Mouse (Mus musculus): Measurements from ENCODE around the gene Gkap1.

Gkap1 gene

DNA sequence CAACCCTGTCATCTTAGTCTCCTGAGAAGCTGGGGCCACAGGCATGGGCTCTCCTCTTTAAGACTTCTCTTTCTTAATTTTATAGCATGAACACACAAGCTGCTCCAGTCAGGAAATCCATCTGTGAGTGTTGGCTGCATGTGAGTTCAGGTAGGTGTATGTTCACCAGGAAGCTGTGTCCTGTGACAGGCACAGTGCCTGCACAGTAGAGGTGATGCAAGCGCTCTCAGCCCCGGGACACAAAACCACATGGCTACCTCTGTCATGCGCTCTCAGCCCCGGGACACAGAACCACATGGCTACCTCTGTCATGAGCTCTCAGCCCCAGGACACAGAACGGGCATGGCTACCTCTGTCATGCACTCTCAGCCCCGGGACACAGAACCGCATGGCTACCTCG is 12.0 kb downstream of the Gkap1 start:
- DNase-seq (ENCODE audit: low spot score): peak; percentile 40

DNA sequence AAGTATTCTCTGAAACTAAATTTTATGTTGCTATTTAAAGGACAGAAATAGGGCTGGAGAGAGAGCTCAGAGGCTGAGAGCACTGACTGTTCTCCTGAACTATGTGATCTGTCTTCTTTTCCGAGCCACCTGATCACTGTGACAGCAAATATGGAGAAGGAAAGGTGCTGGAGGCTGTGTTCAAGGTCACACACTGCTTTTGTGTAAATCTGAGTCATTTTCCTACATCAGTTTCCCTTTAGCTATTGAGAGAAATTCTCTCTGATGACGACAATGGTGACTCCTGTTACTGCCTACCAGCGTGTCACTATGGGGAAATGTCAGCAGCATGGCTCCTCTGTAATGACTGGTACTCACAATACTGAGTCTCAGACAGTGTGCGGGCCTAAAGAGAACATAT is 13.8 kb downstream of the Gkap1 start:
- DNase-seq (ENCODE audit: low spot score): no peak

DNA sequence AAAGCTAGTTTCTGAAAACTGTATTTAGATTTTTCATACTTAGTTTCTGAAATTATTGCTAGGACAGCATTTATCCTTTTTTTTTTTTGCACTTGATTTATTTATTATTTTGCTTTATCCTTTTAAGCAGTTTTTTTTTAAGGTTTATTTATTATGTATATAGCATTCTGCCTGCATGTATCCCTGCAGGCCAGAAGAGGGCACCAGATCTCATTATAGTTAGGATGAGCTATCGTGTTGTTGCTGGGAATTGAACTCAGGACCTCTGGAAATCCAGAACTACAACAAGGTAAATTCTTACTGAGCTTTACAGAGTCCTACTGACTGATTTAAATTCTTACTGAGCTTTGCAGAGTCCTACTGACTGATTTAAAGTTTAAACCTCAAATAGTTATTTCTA is 22.2 kb downstream of the Gkap1 start:
- DNase-seq (ENCODE audit: low spot score): no peak

DNA sequence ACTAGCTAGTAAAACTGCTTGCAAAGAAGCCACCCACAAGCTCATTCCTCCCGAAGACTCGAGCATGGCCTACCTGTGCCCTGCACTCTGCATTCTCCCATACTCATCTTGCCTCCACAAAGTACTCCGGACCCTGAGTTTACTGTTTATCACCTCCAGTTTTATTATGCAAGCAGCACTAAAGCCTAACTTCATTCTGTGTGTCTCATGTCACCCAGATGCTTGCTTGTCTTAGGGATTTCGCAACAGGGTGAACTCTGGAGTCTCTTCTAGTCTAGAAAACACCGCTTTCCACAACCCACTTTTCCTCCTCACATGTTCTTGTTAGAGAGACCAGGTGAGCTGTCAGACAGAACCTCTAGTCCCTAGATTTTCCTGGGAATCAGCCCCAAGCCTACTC is 26.5 kb downstream of the Gkap1 start:
- DNase-seq (ENCODE audit: low spot score): no peak

DNA sequence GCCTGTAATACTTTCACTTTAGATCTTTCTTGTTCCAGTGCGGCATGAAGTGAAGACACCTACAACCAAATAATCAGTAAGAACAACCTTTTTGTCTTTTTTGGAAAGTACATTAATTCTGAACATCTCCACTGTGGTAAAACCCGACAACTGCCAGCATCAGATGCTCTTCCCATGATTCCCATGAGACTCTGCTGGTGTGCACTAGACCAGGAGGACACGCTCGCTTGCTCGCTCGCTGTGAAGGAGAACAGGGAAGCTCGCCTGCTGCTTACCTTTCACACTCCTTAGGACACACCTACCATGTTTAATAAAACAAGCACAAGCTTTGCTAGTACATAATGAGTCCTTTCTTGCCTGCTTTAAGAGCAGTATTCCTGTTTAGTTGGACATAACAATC is 39.0 kb downstream of the Gkap1 start:
- no peak for DNase-seq (ENCODE audit: low spot score)

- peak; percentile 48 for DNase-seq (ENCODE audit: low spot score)
These were observed 42.9 kb downstream of the Gkap1 start for GRCm38 (mm10) chr13:58232611-58233010.

DNA sequence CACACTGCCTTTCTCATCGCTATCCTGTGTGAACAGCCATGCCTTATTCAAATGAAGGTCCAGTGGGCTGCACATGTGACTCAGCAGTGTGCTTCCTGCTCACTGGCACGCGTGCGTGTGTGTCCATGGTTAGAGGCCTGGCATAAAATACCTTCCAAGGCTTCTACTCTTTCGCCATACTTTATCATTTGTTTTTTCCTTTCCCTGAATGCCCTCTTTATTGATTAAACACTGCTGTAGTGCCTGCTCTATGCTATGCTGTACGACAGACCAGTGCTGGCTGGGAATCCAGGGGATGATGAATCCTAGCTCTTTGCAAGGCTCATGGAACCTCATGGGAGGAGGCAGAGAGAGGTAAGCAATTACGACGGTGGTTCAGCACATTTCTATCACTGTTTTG is 43.4 kb downstream of the Gkap1 start:
- DNase-seq (ENCODE audit: low spot score): no peak

DNA sequence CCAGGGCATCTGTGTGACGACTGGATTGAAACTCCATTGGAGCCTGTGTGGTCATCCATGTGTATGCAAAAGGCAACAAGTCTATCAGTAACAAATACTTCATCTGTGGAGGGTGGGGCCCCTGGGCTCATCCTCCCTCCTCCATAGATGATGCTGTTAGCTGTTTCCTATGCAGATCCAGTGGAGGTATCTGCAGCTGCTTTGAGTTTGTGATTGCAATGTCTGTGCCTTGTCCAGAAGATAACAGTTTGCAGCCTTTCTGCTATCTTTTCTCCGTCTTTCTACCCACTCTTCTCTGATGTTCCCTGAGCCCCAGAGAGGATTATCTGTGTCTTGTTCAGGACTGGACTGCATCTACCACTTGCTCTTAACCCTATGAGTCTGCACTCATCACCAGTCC is 46.9 kb downstream of the Gkap1 start:
- DNase-seq (ENCODE audit: low spot score): no peak

DNA sequence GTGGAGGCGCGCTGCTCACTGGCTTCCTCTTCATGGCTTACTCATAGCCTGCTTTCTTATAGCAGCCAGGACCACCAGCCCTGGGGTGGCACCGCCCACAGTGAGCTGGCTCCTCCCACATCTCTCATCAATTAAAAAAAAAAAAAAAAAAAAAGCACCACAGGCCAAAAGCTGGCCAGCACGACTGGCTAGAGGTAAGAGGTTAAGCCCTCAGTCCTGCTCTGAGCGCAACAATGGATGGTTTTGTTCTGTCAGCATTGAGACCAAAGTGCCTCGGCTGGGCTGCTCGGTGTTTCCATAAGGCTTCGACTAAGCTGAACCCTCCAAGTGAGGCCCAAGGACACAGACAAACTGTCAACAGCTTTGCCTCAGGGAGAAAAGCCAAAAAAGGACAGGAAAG is 49.8 kb downstream of the Gkap1 start:
- DNase-seq (ENCODE audit: low spot score): no peak

DNA sequence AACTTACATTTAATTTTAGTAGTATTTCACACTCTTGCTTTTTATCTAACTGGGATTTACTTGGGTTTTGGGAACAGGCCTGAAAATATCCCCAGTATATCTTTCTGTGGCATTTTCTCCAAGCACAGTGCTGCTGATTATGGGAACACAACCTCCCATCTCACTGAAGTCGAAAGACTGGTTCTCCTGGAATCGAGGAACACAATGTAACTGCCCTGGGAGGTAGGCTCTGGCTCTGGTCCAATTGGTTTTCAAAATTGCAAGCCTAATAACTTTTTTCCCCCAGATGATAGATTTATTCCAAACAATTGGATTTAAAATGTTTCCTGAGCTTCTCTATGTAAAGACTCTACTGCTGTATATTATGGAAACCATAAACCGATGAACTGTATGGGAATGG is 55.3 kb downstream of the Gkap1 start:
- DNase-seq (ENCODE audit: low spot score): no peak

DNA sequence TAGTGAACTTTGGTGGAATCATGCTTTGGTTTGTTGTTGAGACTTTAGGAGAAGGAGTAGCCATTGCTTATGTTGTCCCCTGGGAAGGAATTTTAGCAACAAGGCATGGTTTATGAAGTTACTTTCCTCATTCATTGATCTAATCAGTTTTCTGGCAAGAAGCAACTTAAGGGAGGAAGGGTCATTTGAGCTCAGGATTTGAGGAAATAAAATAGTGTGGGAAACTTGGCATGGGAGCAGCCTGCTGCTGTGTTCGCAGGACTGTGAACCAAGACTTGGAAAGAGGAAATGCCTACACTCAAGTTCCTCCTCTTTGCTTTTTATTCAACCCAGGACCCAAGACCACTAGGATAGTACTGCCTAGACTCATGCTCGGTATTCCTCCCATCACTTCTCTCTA is 58.0 kb downstream of the Gkap1 start:
- no peak for DNase-seq (ENCODE audit: low spot score)

- no peak for DNase-seq (ENCODE audit: low spot score)
These were observed 59.1 kb downstream of the Gkap1 start for GRCm38 (mm10) chr13:58216395-58216794.

DNA sequence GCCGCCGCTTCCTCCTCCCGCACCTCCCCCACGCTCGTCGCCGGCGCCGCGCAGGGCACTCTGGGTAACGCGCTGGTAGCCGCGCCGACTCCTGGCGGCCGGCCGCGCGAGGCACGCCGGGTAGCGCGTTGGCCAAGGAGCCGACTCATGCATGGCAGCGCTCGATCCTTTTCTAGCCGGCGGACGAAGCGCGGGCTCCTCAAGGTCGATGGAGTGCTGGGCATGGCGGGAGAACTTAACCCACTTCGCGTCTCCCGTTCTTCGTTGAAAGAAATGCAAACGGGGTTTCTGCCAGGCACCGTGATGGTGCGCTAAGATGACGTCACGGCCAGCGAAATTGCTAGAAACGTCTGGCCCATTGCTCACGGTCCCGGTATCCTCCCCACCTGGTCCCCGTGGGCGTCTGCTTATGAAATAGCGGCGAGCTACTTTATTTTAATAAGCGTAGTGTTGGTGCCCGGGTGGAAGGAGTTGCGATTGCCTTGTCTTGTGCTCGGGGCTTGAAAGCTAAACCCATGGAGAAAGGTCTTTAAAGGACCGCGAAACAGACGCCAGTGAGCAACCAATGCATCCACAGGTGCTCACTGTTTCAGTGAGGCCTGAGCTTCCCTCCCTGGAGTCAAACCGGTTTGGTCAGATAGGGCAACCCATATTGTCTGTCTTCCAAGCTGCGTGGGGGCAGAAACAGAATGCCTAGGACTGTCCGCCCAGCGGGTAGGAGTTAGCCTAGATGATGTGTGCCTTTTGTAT is 59.7 kb downstream of the Gkap1 start, which contains the start of gene Ubqln1:
TSS of gene Ubqln1 (minus strand) at position 62 of the 750 bp plus-strand sequence.
- peak; percentile 88 for DNase-seq (ENCODE audit: low spot score)

DNA sequence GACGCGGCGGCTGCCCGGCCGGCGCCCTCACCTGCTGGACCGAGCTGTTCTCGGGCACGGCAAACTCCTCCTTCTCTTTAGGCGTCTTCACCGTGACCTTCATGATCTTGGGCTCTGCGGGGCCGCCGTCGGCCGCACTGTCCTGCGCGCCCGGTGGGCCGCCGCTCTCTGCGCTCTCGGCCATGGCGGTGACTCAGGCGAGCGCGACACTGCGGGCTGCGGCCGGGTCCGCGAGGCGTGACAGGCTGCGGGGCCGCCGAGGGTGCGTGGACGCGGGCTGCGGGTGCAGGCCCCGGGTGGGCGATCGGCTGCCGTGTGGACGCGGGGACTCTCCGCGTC is 60.3 kb downstream of the Gkap1 start:
- no peak for DNase-seq (ENCODE audit: low spot score)

GRCm38 (mm10) chr13:58214346-58215252 is 60.9 kb downstream of the Gkap1 start:
- peak; percentile 49 for DNase-seq (ENCODE audit: low spot score)

DNA sequence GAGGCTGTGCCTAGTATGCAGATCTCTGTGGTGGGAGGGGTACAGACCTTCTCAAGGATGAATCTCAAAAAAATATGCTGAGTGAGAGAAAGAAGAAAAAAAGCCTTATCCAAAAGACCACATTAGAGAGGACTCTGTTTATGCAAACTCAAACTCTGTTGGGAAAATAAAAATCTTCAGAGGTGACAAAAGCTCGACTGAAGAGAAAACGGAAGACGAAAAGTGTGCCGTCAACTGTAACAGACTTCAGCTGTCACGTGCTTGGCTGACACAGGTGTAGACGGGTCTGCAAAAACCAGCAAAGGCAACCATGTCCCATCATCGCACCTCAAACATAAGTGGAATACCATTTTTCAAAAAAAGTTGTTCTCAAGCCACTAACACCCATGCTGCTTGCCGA is 61.7 kb downstream of the Gkap1 start:
- DNase-seq (ENCODE audit: low spot score): no peak

GRCm38 (mm10) chr13:58212530-58212929 is 63.0 kb downstream of the Gkap1 start:
- no peak for DNase-seq (ENCODE audit: low spot score)

DNA sequence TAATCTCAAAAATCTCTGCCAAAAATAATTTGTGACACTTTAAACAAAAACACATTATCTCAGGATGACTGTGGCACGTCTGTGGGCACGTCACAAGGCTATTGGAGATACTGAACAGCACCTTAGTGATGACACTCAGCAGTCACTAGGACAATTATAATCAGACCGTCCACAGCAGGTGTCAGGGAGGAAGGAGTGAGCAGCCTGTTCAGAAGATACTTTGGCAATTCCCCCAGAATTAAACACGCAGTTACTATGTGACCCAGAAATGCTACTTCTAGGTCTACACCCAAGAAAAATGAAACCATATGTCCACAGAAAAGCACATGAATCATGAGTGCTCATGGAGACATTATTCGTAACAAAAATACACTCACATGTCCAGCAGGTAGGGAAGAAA is 65.1 kb downstream of the Gkap1 start:
- no peak for DNase-seq (ENCODE audit: low spot score)

DNA sequence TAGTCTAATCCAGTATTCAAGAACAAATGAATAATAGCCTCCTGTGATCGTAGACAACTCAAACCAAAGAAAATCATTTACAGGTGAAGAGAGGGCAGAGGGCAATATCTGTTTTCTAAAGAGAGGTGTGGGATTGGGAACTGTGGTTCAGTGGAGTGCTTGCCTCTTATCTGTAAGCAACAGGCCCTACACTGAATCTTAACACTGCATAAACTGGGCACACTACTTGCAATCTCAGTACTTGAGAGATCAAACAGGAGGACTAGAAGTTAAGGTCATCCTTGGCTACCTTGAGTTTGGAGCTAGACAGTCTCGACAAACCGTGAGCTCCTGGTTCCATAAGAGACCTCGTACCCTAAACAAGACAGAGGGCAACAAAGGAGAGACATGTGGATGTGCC is 69.4 kb downstream of the Gkap1 start:
- no peak for DNase-seq (ENCODE audit: low spot score)

DNA sequence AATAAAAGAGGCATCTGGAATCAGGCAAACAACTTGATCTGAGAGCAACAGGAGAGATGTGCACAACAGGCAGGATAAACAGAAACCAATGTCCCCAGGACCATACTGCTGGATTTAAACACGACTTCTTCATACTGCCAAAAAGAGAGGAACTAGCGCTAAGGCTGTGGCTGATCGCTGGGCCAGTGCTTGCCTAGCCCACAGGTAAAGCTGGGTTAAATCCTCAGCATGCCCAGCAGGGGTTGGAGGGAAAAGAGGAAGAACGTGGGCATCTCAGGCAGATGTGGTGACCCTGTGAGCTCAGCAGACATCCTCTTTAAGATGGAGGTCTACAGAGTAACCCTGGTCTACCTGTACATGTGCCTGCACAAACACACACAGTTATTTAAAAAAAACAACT is 70.5 kb downstream of the Gkap1 start:
- DNase-seq (ENCODE audit: low spot score): no peak

DNA sequence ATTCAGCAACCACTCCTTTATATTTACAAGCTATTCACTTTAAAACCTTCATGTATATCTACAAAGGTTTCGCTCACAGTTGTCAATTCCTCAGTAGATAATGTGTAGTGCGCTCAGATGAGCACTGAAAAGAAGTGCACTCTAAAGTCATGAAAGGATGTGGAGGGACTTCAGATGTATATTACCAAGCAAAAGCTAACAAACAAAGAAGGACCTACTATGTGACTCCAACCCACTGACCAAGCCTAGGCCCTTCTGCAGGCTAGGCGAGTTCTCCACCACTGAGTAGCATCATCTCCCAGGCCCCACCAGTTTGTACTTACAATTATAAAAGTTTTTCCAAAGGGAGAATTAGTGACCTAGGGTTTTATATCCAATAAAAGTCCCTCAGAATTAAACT is 71.3 kb downstream of the Gkap1 start:
- DNase-seq (ENCODE audit: low spot score): no peak

DNA sequence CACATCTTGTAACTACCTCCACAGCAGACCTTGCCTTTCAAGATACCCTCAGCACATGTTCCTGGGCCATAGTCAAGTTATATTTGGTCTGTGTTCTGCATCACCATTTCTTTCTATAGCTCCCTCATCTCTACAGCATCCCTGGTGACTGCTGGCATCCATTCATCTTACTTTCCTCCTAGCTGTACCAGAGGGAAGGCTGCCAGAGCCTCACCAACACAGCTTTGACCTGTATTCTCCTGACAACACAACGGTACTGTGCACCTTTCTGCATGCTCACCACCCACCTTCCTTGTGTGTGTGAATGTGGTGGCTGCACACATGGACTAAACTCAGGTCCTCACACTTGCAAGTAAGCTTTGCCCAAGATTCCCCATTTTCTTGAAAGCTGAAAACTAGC is 72.6 kb downstream of the Gkap1 start:
- no peak for DNase-seq (ENCODE audit: low spot score)

DNA sequence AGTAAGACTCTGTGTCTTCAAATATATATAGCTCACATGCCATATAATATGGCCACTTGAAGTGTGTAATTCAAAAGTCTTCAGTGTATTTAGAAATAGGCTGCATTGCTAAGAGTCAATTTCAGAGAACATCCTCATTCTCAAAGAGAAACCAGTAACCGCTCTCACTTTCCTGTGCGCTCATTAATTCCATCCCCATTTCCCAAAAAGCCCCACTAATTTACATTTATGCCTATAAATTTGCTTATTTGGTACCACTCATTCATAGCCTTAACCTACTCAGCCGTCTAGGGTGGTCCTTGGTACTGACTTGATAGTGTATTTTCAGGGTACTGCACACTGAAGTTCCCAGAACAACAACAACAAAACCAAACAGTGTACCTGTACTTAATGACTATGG is 73.6 kb downstream of the Gkap1 start:
- DNase-seq (ENCODE audit: low spot score): no peak

- no peak for DNase-seq (ENCODE audit: low spot score)
These were observed 74.2 kb downstream of the Gkap1 start for GRCm38 (mm10) chr13:58201343-58201742.

Data from MN1 (cell line).